Mouse (Mus musculus): ENCODE results near the gene Pdcd2l. TPM values are rescaled to one million over a fixed set of nuclear protein-coding genes. Genes with fewer than 3 reads are reported as not detected.

Gene Pdcd2l
- total RNA-seq (2023): 10 to 100 TPM; 41.1 to 44.9 TPM

DNA sequence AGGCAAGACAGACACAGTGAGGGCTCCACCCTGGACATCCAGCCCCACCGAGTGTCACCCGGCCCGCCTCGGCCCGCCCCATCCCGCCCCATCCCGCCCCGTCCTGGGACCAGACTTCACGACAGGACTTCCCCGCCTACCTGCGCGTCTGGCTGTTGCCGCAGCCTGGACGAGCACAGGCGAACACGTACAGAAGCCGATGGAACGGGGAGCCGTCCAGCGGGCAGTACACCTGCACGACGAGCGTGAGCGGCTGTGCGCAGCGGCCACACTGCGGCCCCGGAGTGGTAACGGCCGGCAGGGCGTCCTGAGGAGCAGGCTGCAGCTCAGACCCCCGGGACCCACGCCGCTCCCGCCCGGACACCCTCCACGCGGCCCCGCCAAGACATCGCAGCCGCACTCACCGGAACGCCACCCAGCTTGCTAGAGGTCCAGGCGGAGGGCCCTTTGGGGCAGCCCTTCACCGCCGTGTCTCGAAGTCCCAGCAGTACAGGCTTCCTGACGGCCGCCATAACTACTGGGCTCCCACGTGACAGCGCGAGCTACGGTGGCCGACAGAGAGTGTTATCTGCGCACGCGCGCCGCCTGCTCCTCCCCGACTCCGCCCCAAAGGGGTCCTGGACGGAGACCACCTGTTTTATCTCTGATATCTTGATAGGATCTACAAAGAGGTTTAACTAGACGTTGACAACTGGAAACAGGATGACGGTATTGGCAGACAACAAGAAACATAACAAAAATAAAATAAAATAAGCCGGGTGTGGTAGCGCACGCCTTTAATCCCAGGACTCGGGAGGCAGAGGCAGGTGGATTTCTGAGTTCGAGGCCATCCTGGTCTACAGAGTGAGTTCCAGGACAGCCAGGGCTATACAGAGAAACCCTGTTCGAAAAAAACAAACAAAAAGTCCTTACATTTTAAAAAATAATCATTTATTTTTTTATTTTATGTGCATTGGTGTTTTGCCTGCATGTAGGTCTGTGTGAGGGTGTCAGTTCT is at the start of gene Pdcd2l:
Gene Pdcd2l (minus strand): TSS at position 530 of the 997 bp plus-strand sequence.

DNA sequence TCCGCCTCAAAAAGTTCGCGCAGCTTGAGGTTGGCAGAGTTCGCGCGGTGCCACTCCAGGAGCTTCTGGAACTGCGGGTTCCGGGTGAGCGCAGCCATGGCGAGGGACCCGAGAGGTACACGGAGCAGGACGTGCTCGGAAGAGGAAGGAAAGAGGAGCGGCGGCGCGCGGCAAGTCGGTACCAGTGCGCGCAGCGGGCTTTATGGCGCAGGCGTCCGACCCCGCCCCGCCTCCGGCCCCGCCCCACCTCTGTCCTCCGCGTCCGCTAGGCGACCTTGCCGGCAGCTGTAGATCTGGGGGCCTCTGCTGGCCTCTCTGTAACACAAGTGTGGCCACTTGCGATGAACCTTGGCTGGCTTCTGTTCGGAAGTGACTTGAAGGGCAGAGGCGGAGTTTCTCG is 33.7 kb upstream of the Pdcd2l start, which contains the start of gene Gpi1:
Gene Gpi1 (minus strand): TSS at position 221 of the 400 bp plus-strand sequence.

DNA sequence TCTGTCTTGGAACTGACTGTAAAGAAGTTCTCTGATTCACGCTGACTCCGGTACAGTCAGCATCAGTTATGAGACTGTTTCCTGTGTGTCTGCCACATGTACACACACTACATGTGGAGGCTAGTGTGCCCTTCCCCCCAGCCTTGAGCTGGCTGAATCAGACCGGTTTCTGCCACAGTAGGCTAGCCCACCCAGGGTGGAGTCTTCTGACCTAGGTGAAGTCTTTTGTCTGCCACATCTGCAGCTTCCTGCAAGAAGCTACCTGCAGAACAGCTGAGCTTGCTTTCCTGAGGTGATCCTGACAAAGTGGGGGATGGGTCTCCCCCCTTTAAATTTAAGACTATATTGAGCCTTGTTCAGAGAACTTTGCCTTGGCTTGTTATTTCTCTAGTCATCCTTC is 27.0 kb downstream of the Pdcd2l start, which contains the start of gene Uba2:
Gene Uba2 (minus strand): TSS at position 146 of the 400 bp plus-strand sequence.

Other genes starting within 250 kb of the Pdcd2l start
- gene Scgb2b27, start 182.7 kb downstream of the Pdcd2l start, total RNA-seq (2023): not detected
- gene Scgb1b27, start 175.2 kb downstream of the Pdcd2l start, total RNA-seq (2023): not detected
- gene Scgb1b30, start 101.2 kb downstream of the Pdcd2l start, total RNA-seq (2023): not detected
- gene Wtip, start 63.4 kb downstream of the Pdcd2l start, total RNA-seq (2023): not detected
- 100 to 1,000 TPM; 105 to 107 TPM for gene Uba2, start 27.1 kb downstream of the Pdcd2l start, total RNA-seq (2023)
- 100 to 1,000 TPM; 252 to 296 TPM for gene Gpi1, start 33.7 kb upstream of the Pdcd2l start, total RNA-seq (2023)
- not detected for gene Gm6096, start 54.4 kb upstream of the Pdcd2l start, total RNA-seq (2023)
- 10 to 100 TPM; 69.2 to 75.1 TPM for gene 4931406P16Rik, start 116.9 kb upstream of the Pdcd2l start, total RNA-seq (2023)
- gene Lsm14a, start 196.7 kb upstream of the Pdcd2l start, total RNA-seq (2023): 100 to 1,000 TPM; 190 to 208 TPM